12 mouse cellular contexts compared by ENCODE assay signal in the genomic region with DNA sequence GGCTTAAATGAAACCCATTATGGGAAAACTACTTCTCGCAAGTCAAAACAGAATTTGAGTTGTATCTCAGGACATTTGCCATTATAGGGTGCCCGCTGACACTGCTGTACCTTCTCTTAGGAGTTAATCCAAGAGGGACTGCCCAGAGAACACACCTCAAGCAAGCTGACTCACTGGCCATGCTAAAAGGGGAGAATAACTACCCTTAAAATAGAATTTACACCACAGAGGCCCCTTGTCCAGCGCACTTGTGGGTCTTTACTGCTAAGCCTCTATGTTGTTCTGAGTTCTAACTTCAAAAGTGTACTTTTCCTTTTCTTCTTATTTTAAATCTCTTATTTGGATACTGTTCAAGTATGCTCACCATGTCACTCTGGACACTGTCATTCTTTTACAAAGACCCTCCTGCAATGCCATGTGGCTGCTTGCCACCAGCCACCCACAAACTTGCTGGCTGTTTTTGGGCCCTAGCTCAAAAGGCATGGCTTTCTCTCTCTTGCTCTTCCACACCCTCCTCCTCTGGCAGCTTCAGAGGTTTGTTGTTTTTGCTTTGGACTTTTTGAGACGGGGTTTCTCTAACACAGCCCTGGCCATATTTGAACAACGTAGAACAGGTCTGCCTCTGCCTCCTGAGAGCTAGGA. TPM values are rescaled to one million over a fixed set of nuclear protein-coding genes. Genes with fewer than 3 reads are reported as not detected.
DNase-seq lines count a peak whose midpoint lies in the region; ATAC-seq and TF ChIP-seq lines count a peak whose summit lies in the region.
"Had no signal": no experiment of that assay in that cellular context is flagged by ENCODE, and none has a peak within 500 bp of the region (broad histone marks: within the 10 kb centered on the region; RNA-seq: fewer than 3 reads in every experiment).

No protein-coding gene starts in this region.

- 50% methylated on average over 5 of the region's 5 CpGs for WGBS in heart, embryonic 14.5 days
- WGBS in neural tube, embryonic 13.5 days = 88% methylated on average over 5 of the region's 5 CpGs

- H3ac ChIP-seq in myocyte (ENCODE audit: control insufficient read depth, insufficient read length) = no peak overlapping the region

- H3K27me3 ChIP-seq in heart, embryonic 14.5 days (ENCODE audit: control insufficient read depth, insufficient read depth, low read length) = no peaks in the 10 kb centered on the region
- H3K27me3 ChIP-seq in neural tube, embryonic 13.5 days = no peaks in the 10 kb centered on the region
- H3K27me3 ChIP-seq in myocyte (ENCODE audit: control insufficient read depth, insufficient read depth, insufficient read length) = no peaks in the 10 kb centered on the region
- H3K27me3 ChIP-seq: Patski; stomach, embryonic 15.5 days had no signal

- H3K36me3 ChIP-seq in heart, embryonic 14.5 days (ENCODE audit: control insufficient read depth, insufficient read depth, low read length) = peaks cover 22% of the 10 kb centered on the region
- peaks cover 14% of the 10 kb centered on the region for H3K36me3 ChIP-seq in neural tube, embryonic 13.5 days
- H3K36me3 ChIP-seq in myocyte (ENCODE audit: control insufficient read depth, insufficient read depth) = no peaks in the 10 kb centered on the region
- H3K36me3 ChIP-seq: stomach, embryonic 15.5 days had no signal

- no peak for DNase-seq in heart, adult 11 months
- no peak for DNase-seq in layer of hippocampus, adult 2 months (ENCODE audit: low spot score in 2 of 2)
- DNase-seq in layer of hippocampus, postnatal 14 days (ENCODE audit: low spot score in 2 of 2) = no peak
- DNase-seq in neural tube, embryonic 10.5 days (ENCODE audit: extremely low spot score, low spot score) = no peak
- DNase-seq: lung, embryonic 14.5 days had no signal

- TF ChIP-seq CTCF in layer of hippocampus, adult 2 months (conservative IDR thresholded peaks at IDR 0.05) = no peak

- no peaks in the 10 kb centered on the region for H3K9me3 ChIP-seq in heart, embryonic 14.5 days (ENCODE audit: control insufficient read depth, low read length)
- H3K9me3 ChIP-seq in neural tube, embryonic 13.5 days = no peaks in the 10 kb centered on the region
- H3K9me3 ChIP-seq: forebrain, embryonic 10.5 days; stomach, embryonic 15.5 days had no signal

- peaks cover 99% of the 10 kb centered on the region for H3K79me2 ChIP-seq in myocyte (ENCODE audit: control insufficient read depth, insufficient read depth)

- peak overlapping the region; percentile 35 for H3K4me2 ChIP-seq in heart, embryonic 14.5 days (ENCODE audit: low read length)
- no peak overlapping the region for H3K4me2 ChIP-seq in neural tube, embryonic 13.5 days
- H3K4me2 ChIP-seq in myocyte (ENCODE audit: low read depth) = peak overlapping the region; percentile 36
- H3K4me2 ChIP-seq: lung, embryonic 14.5 days; stomach, embryonic 15.5 days had no signal

- no peak for TF ChIP-seq POLR2A in myocyte (IDR thresholded peaks at IDR 0.05; ENCODE audit: insufficient read length, low read depth)

- H3K9ac ChIP-seq in heart, embryonic 14.5 days (ENCODE audit: low read length) = peak overlapping the region; percentile 49
- no peak overlapping the region for H3K9ac ChIP-seq in neural tube, embryonic 13.5 days
- H3K9ac ChIP-seq: lung, embryonic 14.5 days; stomach, embryonic 15.5 days had no signal

- H3K4me1 ChIP-seq in heart, embryonic 14.5 days (ENCODE audit: control insufficient read depth in 2 of 2, insufficient read depth in 2 of 2, low read length in 2 of 2) = peaks cover 6 to 41% of the 10 kb centered on the region in 2 experiments
- peaks cover 38% of the 10 kb centered on the region for H3K4me1 ChIP-seq in neural tube, embryonic 13.5 days (replicated peaks)
- H3K4me1 ChIP-seq: forebrain, embryonic 10.5 days had no signal

- no peak for ATAC-seq in heart, embryonic 14.5 days (ENCODE audit: insufficient number of reproducible peaks, insufficient read depth, low FRiP score, low read depth)
- no peak for ATAC-seq in neural tube, embryonic 13.5 days (ENCODE audit: low read depth)
- ATAC-seq in megakaryocyte progenitor cell, adult 5-6 weeks (replicated peaks; ENCODE audit: poor library complexity) = no peak
- ATAC-seq: Patski had no signal

- H3K4me3 ChIP-seq in heart, embryonic 14.5 days (ENCODE audit: control insufficient read depth in 1 of 2, insufficient read depth in 1 of 2, low read depth in 1 of 2, low read length in 2 of 2) = no peak overlapping the region
- no peak overlapping the region for H3K4me3 ChIP-seq in layer of hippocampus, adult 2 months
- H3K4me3 ChIP-seq in neural tube, embryonic 13.5 days = no peak overlapping the region
- H3K4me3 ChIP-seq in myocyte = no peak overlapping the region
- H3K4me3 ChIP-seq: forebrain, embryonic 10.5 days; stomach, embryonic 15.5 days had no signal

- H3K27ac ChIP-seq in heart, embryonic 14.5 days (replicated peaks in 1 of 2; ENCODE audit: control insufficient read depth in 1 of 2, insufficient read depth in 1 of 2, low read depth in 2 of 2, low read length in 2 of 2) = peak overlapping the region; percentile 68 to 81
- H3K27ac ChIP-seq in layer of hippocampus, adult 2 months = peak overlapping the region; percentile 49
- H3K27ac ChIP-seq in neural tube, embryonic 13.5 days (replicated peaks) = 0 out of 2 replicates have a peak overlapping the region, but pooled peaks have one; percentile 46
- H3K27ac ChIP-seq: forebrain, embryonic 10.5 days had no signal

TF ChIP-seq in myocyte, 11 proteins besides CTCF, POLR2A, EP300 and RAD21:
- TF ChIP-seq TCF12 (IDR thresholded peaks at IDR 0.05; ENCODE audit: insufficient read depth, poor library complexity, severe bottlenecking) = no peak
- no peak for TF ChIP-seq SRF (IDR thresholded peaks at IDR 0.05; ENCODE audit: control insufficient read depth, insufficient read length, low read depth)
- no peak for TF ChIP-seq MYOG (IDR thresholded peaks at IDR 0.05; ENCODE audit: control insufficient read depth in 1 of 3, insufficient read depth in 1 of 3, insufficient read length in 2 of 3, low read depth in 2 of 3)
- no peak for TF ChIP-seq CEBPB (IDR thresholded peaks at IDR 0.05; ENCODE audit: insufficient read depth, poor library complexity, severe bottlenecking)
- TF ChIP-seq REST (IDR thresholded peaks at IDR 0.05; ENCODE audit: insufficient read depth, insufficient read length) = no peak
- TF ChIP-seq USF1 (IDR thresholded peaks at IDR 0.05; ENCODE audit: low read depth) = no peak
- TF ChIP-seq MAX (IDR thresholded peaks at IDR 0.05; ENCODE audit: low read depth) = no peak

RNA-seq across cellular contexts. Expression of gene Nkiras2, which starts 9.6 kb away (rescaled TPM):
- polyA plus RNA-seq in heart, embryonic 14.5 days (2014; fragmentation: Nextera tagmentation; extraction: Ambion mirVana) = 76.6 and 81.1 TPM in 2 replicates
- total RNA-seq in layer of hippocampus, adult 2 months (2021) = 10 to 100 TPM; 11.8 to 13.1 TPM
- 10 to 100 TPM; 22.8 to 23.0 TPM for total RNA-seq in layer of hippocampus, postnatal 14 days (2021)
- polyA plus RNA-seq in neural tube, embryonic 13.5 days (2015; fragmentation: Nextera tagmentation; extraction: Ambion mirVana) = 109 and 112 TPM in 2 replicates
- 130 TPM for polyA plus RNA-seq in myocyte (2012; fragmentation: generic; extraction: Trizol)
- total RNA-seq in megakaryocyte progenitor cell, adult 5-6 weeks (2015) = 17.0 and 22.2 TPM in 2 replicates
- 9.9 and 16.6 TPM in 2 replicates for total RNA-seq in megakaryocyte progenitor cell, adult 5-6 weeks (2017)

RNA-seq across cellular contexts. Expression of gene Dnajc7, which starts 10.5 kb away (rescaled TPM):
- 66.4 and 69.6 TPM in 2 replicates for polyA plus RNA-seq in heart, embryonic 14.5 days (2014; fragmentation: Nextera tagmentation; extraction: Ambion mirVana)
- total RNA-seq in layer of hippocampus, adult 2 months (2021) = 100 to 1,000 TPM; 242 to 257 TPM
- total RNA-seq in layer of hippocampus, postnatal 14 days (2021) = 100 to 1,000 TPM; 237 to 253 TPM
- polyA plus RNA-seq in neural tube, embryonic 13.5 days (2015; fragmentation: Nextera tagmentation; extraction: Ambion mirVana) = 304 and 317 TPM in 2 replicates
- polyA plus RNA-seq in myocyte (2012; fragmentation: generic; extraction: Trizol) = 113 TPM
- total RNA-seq in megakaryocyte progenitor cell, adult 5-6 weeks (2015) = 81.2 and 93.3 TPM in 2 replicates
- total RNA-seq in megakaryocyte progenitor cell, adult 5-6 weeks (2017) = 102 and 136 TPM in 2 replicates

RNA-seq across cellular contexts. Expression of gene Cnp, which starts 34.8 kb away (rescaled TPM):
- 19.2 and 20.8 TPM in 2 replicates for polyA plus RNA-seq in heart, embryonic 14.5 days (2014; fragmentation: Nextera tagmentation; extraction: Ambion mirVana)
- 100 to 1,000 TPM; 168 to 183 TPM for total RNA-seq in layer of hippocampus, adult 2 months (2021)
- 100 to 1,000 TPM; 355 to 359 TPM for total RNA-seq in layer of hippocampus, postnatal 14 days (2021)
- 46.0 and 53.2 TPM in 2 replicates for polyA plus RNA-seq in neural tube, embryonic 13.5 days (2015; fragmentation: Nextera tagmentation; extraction: Ambion mirVana)
- 18.5 TPM for polyA plus RNA-seq in myocyte (2012; fragmentation: generic; extraction: Trizol)
- 6.9 and 8.2 TPM in 2 replicates for total RNA-seq in megakaryocyte progenitor cell, adult 5-6 weeks (2015)
- total RNA-seq in megakaryocyte progenitor cell, adult 5-6 weeks (2017) = 16.2 and 21.7 TPM in 2 replicates

Comparison
In these comparisons a context has a peak if more than half of its experiments do, and no peak if none do; other contexts are left out.
1. RNA of gene Cnp, which starts 34.8 kb away (total RNA-seq): 355 to 359 TPM in layer of hippocampus, postnatal 14 days and 168 to 183 TPM in layer of hippocampus, adult 2 months; 6.9 to 21.7 TPM in megakaryocyte progenitor cell, adult 5-6 weeks; every median in the first group is over 4 times any median in the second.
2. Peak in every context shown above with its lines, with median percentiles within 50 percentile points of each other: H3K27ac ChIP-seq.